Mouse (Mus musculus) left cerebral cortex, postnatal 25 days (tissue): ENCODE measurements around the gene Smyd3. TPM values are rescaled to one million over a fixed set of nuclear protein-coding genes. Genes with fewer than 3 reads are reported as not detected.

Experiments
- DNase-seq, 2 experiments: peaks; one replicate each; pipeline ENCODE4 v3.0.0; 2022; ENCODE audit warnings: low spot score in 2 of 2, mixed read lengths in 1 of 2
- intact Hi-C: fragments of 180-260 bp; cut with DNase I; formaldehyde crosslinking; loops from one replicate; pipeline ENCODE4 v1.15.1; 2025
- total RNA-seq, 2 experiments: library from RNA; stranded (reverse); gene quantifications; 2 replicates each; pipeline ENCODE4 v1.2.3; 2021

Smyd3 gene
- total RNA-seq, 2 experiments from 2014 or later: 22.1 to 23.6 TPM

DNA sequence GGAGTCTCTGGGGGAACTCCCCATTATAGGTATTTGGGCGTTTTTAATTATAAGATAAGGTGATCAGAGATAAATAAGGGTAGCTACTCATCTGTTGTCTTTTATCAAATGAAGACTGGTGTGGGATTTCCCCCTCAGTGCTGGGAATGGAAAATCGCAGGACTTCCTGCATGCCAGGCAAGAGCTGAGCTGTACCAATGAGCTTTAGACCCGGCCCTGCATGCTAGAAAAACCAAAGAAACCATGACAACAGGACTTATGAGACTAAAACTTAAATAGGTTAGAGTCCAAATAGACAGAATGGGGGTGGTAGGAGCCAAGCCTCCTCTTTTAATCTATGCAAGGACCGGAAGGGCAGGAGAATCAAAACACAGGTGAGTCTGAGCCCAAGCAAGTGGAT is 492.7 kb downstream of the Smyd3 start:
- intact Hi-C loops: no loop called here
- DNase-seq: no peak

DNA sequence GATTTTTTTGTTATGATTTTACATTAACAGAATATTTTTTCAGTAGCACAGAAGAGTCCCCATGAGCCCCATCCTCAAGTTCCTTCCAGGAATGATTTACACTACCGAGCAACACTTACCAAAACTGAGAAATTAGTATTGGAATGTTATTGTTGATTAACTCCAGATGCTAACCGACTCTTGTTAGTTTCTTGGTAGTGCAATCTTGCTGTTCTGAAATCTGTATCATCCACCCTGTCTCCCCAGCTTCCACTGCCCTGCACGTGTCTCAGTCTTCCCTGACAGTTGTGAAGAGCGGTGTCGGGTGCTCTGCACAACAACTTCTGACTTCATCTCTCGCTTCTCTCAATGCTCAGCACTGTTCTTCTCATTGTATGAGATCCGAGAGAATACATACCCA is 494.4 kb downstream of the Smyd3 start:
- intact Hi-C loops: no loop called here
- DNase-seq: no peak

DNA sequence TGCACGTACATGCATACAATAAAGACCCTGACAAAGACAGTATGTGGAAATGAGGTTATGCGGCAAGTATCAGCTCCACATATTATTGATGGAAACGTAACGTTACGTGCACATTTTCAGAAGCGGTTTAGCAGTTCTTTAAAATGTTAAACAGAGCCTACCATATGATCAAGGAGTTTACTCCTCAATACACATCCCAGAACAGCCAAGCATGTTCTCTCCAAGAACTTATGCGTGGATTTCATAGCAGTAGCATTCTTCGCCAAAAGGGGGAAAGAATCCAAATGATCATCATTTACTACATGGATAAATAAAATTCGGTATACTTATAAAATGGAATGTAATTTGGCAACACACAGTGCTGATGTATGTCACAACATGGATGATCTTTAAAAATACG is 500.4 kb downstream of the Smyd3 start:
- no peak for DNase-seq
- intact Hi-C loops: no loop called here

DNA sequence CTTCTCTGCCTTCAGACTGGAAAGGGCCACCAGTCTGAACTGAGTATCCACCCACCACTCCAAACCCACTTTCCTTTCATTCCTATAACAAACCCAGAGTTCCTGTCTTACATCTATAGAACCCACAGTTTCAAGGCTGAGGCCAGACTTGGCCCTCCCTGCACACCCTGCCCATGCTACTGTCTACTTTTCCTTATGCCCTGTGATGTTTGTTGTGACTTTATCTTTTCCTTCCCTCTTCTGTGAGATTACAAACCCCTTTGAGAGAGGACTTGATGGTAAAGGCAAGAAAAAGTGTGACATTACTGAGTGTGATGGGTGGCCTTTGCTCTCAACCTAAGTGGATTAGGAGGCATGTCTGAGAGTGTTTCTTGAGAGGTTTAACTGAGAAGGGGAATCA is 504.8 kb downstream of the Smyd3 start:
- intact Hi-C loops: no loop called here
- no peak for DNase-seq

DNA sequence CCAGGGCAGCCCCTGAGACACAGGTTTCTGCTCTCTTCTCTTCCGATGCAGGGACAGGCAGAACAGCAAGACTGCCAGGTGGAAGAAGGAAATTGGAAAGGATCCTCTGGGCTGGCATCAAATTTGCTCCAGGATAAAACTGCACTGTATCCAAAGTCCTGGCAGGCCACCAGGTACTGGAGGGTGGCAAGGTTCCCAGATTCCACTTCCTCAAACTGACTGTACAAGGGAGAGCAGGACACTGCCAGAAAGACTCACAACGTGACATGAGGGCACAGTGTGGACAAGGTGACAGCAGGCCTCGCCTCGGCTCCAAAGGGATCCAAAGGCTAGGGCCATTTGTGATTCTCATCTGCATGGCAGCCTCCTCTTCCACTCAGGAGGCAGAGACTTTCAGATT is 505.6 kb downstream of the Smyd3 start:
- intact Hi-C loops: no loop called here

DNA sequence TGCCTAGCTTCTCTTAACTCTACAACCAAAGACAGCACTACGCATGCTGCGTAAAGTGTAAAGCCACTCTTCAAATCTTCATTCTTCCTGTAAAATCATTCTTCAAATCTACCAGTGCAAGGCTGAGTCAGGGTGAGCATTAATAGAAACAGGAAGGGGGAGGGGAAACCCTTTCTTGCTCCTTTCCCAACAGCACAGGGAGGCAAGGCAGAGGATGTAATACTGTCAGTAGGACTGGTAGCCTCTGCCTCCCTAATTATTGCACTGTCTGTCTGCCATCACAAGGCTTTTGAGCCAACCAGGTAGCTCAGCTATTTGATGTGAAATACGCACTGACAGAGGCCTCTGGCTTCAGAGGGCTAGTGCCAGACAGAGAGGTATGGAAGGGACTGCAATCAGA is 507.1 kb downstream of the Smyd3 start:
- DNase-seq: no peak
- intact Hi-C loops: no loop called here

More for the DNA sequence above, 505.6 kb downstream of the Smyd3 start:
- peak; percentile 24 to 53 for DNase-seq

DNA sequence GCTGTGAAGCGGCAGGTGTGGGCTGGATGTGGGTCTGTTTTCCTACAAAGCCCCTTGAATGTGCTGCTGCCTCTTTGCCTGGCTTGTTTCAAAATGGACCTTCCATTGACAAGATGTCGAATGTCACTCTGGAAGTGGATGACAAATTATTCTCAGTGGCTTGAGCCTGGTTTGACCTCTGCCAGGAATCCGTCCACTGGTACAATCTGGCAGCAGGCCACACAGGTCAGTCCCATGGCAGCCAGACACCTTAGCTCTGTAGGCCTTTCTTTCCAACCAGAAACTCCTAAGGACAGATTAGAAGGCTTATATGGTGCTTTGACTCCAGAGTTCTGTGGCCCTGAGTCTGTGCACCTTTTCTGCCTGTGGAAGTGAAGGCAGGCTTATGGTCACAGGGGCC is 507.9 kb downstream of the Smyd3 start:
- no peak for DNase-seq
- intact Hi-C loops: no loop called here

DNA sequence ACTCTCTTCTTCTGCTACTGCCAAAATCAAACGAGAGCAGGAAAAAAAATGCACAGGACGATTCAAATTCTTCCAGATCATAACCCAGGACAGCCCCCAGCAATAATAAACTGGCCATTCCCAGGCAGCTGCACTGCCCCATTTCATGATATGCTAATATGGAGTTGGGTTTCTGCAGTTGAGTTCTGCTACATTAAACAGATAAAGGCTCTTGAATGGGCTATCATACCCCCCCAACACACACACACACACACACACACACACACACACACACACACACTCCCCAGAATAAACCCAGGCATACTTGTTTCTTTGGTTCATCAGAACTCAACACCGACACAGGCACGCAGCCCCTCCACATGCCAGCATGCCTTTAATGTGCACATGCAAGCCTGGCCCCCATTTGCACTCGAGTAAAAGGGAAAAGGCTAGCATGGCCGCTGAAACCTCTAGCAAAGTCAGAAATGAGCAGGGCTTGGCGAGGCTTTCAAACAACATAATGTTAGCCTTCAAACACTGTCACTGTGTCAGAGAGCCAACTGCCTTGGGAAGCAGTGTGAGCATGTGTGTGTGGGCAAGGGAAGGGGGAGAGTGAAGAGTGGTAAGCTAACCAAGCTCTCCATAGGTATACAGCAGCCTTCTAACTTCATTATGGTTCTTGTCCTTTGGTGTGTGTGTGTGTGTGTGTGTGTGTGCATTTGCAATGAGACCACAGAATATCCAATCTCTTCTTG is 513.5 kb downstream of the Smyd3 start:
- peak in 1 of 2 experiments; percentile 46 for DNase-seq
- intact Hi-C loops: no loop called here

DNA sequence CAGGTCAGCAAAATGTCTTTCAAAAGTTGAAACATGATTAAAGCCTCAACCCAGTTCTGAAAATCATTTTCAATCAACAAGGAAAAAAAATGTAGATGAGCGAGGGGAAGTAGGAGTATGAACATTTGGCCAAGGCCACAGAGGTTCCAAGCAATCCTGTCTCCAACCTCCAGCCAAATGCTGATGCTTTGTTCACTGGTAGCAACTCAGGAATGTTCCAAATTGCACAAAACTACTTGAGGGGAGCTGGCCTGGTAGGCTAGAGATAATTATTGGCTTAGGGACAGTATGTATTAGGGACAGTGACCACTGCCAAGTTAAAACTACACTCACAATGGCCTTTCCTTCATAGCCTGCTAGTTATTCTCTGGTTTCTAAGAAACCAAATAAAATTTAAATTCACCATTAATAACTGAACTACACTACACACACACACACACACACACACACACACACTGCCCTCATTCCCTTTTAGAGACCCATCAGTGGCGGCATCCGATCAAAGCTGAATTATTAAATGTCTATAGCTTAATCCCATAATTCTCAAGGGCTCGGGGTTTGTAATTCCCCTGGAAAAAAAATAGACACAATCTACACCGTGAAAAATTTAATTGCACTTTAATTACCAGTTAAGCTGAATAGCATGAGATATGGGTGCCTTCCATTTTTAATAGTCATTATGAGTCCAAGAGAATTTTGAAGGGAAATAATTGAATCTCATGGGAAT is 514.3 kb downstream of the Smyd3 start:
- no peak for DNase-seq
- intact Hi-C loops: no loop called here

DNA sequence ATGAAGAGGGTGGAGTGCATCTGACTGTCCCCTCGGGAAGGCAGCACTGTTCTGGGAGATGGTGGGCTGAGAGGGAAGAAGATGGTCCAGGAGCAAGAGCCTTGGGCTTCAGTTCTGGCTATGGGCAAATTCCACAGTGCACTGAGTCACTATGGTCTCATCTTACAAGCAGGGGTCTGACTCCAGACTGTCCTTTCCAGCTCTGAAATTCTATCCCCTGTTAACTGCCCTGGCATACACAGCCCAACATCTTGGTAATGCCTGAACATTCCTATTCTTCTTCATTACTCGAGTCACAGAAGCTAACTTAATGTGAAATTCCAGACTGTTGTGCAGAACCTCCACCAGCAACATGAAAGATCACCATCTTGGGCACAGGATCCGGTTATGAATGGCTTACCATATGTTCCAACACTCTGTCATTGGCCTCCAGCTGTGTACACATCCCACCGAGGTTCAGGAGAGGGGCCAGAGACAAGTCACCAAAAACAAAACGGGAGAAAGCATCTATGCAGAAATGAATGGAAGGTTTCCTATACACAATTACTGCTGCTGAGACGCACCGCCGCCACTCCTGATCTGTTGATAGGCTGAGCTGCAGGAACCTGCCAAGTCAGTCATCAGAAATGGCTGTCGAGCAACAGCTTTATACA is 517.8 kb downstream of the Smyd3 start:
- intact Hi-C loops: no loop called here
- DNase-seq: no peak

DNA sequence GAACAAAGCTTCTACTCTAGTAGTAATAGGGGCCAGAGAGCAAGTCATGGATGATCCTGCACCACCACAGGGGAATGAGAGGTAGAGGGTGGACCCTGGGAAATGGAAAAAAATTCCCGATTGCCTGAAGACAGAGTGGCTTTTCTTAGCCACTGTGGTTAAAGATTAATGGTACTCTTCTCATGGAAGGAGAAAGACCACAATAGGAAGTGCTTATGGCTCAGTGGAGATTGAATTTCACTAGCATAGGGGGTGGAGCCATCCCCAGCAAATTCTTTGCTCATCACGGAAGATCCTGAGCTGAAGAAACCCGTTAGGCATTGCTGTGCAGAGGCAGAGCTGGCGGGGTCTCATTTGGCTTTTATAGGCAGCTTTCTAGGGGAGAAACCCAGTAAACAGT is 520.0 kb downstream of the Smyd3 start:
- intact Hi-C loops: no loop called here
- no peak for DNase-seq

DNA sequence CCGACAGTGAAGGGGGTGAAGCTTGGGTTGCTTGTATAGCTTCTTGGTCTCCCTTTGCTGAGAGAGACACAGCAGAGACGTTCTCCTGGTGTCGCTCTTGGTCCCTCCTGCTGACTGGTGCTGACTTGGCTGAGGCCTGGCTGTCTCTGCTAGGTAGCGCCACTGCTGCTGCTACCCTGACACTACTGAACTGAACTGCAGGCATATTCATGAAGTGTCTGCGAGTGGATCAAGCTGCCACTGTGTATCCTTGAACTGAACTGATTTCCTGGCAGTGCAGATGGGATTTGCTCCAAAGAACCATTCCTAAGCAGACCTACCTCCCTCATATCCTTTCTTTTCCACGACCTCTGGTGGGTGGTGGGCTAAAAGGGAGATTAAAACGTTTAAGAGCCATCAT is 523.6 kb downstream of the Smyd3 start:
- intact Hi-C loops: no loop called here
- DNase-seq: no peak

DNA sequence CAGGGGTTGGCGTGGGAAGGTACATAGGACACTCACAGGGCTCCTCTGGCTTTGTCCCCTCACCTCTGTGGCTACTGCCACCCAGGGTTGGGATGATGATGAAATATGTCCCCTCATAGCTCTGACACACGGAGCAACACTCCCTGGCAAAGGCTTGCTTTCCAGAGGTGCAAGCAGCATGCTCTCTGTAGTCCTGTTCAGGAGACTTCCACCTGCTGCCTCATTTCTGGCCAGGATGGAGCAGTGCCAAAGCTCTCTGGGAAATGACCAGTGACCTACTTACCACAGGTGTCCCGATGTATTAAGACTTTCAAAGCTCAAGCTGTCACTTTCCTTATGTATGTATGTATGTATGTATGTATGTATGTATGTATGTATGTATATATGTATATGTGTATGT is 525.3 kb downstream of the Smyd3 start:
- intact Hi-C loops: no loop called here
- DNase-seq: no peak

DNA sequence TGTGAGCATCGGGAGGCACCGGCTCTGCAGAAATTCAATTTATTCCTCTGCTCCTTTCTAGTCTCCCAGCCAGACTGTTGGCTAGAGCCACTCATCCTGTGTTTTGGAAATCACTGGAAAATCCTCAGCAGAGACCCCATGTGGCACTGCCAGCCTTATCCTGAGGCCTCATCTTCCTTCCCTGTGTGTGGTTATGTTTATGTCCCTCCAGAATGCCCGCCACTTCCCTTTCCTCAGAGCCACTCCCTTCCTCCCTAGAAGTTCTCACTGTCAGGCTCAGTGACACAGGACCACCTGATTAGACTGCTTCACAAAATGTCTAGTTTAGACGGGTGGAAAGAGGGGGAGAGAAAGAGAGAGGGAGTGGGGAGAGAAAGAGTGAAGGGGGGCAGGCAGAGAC is 526.4 kb downstream of the Smyd3 start:
- no peak for DNase-seq
- intact Hi-C loops: no loop called here

DNA sequence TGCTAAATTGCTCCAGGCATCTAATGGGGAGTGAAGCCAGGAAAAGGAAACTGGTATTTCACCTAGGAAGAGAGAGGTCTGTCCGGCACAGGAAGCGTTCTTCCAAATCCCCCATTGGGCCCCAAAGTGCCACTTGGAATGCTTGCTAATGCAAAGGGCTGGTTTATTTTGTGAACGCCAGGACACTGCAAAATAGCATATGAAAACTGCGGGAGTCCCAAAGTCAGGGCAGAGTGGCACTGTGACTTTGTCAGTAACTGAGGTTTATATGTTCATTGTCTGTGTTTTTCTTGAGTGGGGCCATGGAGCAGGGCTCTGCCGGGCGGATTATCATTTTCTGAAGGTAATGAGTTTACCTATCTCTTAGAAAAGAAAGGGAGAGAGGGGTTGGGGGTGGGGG is 526.8 kb downstream of the Smyd3 start:
- intact Hi-C loops: no loop called here
- no peak for DNase-seq

DNA sequence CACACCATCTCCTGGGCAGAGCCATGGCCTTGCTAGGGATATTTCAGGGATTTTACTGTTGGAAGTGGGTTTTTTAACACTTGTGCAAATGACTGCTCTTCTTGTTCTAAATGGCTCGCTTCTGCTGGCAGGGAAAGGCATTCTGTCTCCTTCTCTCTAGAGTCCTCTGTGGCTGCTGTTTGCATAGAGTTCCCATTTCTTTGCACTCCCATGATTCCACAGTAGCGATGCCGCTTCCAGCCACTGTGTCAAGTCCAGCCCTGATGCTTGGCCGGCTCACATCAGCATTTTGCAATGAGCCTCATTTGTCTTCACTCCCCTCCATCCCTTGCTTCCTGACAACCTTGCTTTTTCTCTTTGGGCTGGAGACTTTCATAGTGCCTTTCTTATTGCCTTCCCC is 528.4 kb downstream of the Smyd3 start:
- intact Hi-C loops: no loop called here
- DNase-seq: peak in 1 of 2 experiments; percentile 9

DNA sequence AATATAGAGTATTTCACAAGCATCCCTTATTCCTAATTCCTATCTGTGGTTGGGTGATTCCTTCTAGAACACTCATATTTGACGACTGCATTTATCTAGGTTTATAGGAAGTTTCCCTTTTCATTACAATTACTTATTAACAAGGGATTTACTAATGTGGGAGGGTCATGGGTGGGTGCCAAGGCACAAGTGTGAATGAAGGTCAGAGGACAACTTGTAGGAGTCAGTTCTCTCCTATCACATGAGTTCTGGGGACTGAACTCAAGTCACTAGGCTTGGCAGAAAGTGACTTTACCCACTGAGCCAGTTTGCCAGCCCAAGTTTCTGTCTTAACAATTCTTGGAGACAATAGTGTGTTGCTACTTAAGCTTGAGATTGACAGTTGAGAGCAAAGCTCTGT is 529.7 kb downstream of the Smyd3 start:
- intact Hi-C loops: no loop called here
- DNase-seq: no peak

DNA sequence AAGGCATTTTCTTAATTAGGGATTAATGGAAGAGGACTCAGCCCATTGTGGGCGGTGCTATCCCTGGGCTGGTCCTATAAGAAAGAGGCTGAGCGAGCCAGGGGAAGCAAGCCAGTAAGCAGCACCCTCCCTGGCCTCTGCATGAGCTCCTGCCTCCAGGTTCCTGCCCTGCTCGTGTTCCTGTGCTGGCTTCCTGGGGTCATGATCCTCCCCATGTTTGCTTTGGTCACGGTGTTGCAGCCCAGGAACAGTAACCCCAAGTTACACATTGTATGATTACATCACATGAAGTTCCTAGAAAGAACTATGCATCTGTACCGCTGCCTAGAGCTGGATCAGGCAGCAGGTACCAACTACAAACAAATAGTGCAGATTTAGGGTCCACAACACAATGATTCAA is 536.2 kb downstream of the Smyd3 start:
- no peak for DNase-seq
- intact Hi-C loops: no loop called here

DNA sequence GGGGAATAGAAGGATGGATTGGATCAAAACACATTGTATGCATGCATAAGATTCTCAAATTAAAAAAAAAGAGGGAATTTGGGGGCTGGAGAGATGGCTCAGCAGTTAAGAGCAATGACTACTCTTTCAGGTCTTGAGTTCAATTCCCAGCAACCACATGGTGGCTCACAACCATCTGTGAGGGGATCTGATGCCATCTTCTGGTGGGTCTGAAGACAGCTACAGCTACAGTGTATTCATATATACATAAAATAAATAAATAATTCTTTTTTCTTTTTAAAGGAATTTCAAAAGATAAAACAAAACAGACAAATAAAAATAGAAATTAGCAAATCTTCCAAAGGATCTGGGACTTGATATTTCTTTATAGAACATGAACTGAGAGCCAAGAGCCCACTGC is 537.7 kb downstream of the Smyd3 start:
- intact Hi-C loops: no loop called here
- no peak for DNase-seq

DNA sequence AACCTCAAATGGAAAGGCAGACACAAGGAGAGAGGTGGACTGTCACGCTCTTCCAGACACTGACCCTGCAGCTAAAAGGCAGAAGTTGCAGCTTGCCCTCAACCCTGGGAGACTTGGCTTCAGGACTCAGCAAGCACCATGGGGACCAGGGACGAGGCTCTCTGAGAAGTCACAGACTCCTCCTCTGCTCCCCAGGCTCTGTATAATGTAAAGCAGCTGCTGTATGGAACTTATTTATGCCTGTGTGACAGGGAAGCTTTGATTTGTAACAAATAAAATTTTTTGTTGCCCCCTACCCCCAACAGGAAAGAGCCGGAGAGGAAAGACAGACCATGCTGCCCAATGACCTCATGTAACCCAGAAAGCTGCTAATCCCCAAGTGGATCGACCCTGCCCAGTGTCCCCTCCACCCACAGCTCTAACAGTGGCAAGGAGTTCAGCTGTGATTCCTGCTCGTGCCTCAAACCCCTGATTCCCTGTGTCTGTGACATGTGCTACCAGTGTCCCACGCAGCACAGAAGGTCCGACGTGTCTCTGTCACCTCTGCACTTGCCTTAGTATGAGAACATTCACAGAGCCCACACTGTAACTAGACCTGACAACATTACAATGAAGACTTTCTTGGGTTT is 539.1 kb downstream of the Smyd3 start:
- DNase-seq: no peak
- intact Hi-C loops: no loop called here

DNA sequence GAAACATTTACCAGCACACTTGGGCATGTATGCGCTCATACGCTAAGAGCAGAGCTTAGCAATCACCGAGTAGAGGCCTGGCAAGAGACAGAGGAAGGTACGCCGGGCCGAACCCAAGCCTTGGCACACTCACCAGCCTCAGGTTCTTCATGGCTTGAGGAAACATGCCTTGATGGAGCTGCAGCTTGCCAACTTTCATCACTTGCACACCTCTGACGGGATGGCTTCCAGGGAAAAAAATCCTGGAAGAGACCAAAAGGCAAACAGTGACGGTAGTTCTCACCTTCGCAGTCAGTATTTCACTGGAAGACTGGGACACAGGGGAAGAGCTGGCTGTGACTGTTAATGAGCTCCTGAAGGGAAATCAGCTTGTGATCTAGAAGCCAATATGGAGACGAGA is 545.8 kb downstream of the Smyd3 start:
- no peak for DNase-seq
- intact Hi-C loops: no loop called here
